Mouse (Mus musculus) kidney, postnatal 0 days (tissue): ENCODE measurements around the gene Cers2. TPM values are rescaled to one million over a fixed set of nuclear protein-coding genes. Genes with fewer than 3 reads are reported as not detected.

ENCODE experiments used
- ATAC-seq: fragments of 200-750 bp; cut with Nextera tagmentation; replicated peaks from 2 replicates; pipeline ENCODE4 v1.8.0; 2017; ENCODE audit warnings: low read depth, moderate number of reproducible peaks, moderate TSS enrichment, moderate library complexity; ENCODE audit not compliant: low FRiP score
- DNase-seq: peaks from one replicate; pipeline ENCODE4 v3.0.0-alpha.2; 2016; ENCODE audit warnings: low spot score
- H3K27ac ChIP-seq: fragments of 300-500 bp; sonication (generic); 2 replicates; pipeline ENCODE4 v1.5.1; 2014; ENCODE audit warnings: mild to moderate bottlenecking
- H3K27me3 ChIP-seq: fragments of 300-500 bp; sonication (generic); 2 replicates; pipeline ENCODE4 v1.6.1; 2014; ENCODE audit warnings: low read length, mixed read lengths; ENCODE audit not compliant: insufficient read depth
- H3K36me3 ChIP-seq: fragments of 300-500 bp; sonication (generic); 2 replicates; pipeline ENCODE4 v1.6.1; 2014; ENCODE audit warnings: low read length, mixed read lengths; ENCODE audit not compliant: insufficient read depth
- H3K4me1 ChIP-seq: fragments of 300-500 bp; sonication (generic); replicated peaks from 2 replicates; pipeline ENCODE4 v1.6.1; 2014; ENCODE audit warnings: antibody characterized with exemption, low read length, mixed read lengths; ENCODE audit not compliant: insufficient read depth
- H3K4me2 ChIP-seq: fragments of 300-500 bp; sonication (generic); 2 replicates; pipeline ENCODE4 v1.6.1; 2014; ENCODE audit warnings: mild to moderate bottlenecking, low read length, moderate library complexity, mixed read lengths
- H3K4me3 ChIP-seq: fragments of 300-500 bp; sonication (generic); replicated peaks from 2 replicates; pipeline ENCODE4 v1.5.1; 2014; ENCODE audit warnings: low read depth, low read length
- H3K9ac ChIP-seq: fragments of 300-500 bp; sonication (generic); 2 replicates; pipeline ENCODE4 v1.6.1; 2014; ENCODE audit warnings: low read depth, low read length
- H3K9me3 ChIP-seq: fragments of 300-500 bp; sonication (generic); replicated peaks from 2 replicates; pipeline ENCODE4 v1.6.1; 2016; ENCODE audit warnings: low read length, inconsistent platforms, mixed read lengths
- CTCF ChIP-seq: IDR thresholded peaks from 2 replicates; pipeline ENCODE4 v1.5.1; 2016; ENCODE audit warnings: antibody characterized with exemption, low read depth, mild to moderate bottlenecking, moderate library complexity
- WGBS: fragments of 180-500 bp; shearing (Covaris S2); extraction: QIAGEN DNeasy Blood & Tissue Kit; methylation state at CpG from one replicate; pipeline ENCODE4 v1.1.7; 2014; 5-methylcytosine and 5-hydroxymethylcytosine counted together
- polyA plus RNA-seq: library from polyadenylated mRNA; unstranded; fragments of >200 nt; fragmentation: Nextera tagmentation; extraction: Ambion mirVana; gene quantifications from 2 replicates; pipeline ENCODE4 v1.2.1, GENCODE M21; 2015

The Cers2 gene
- polyA plus RNA-seq = 172 and 186 TPM in 2 replicates

DNA sequence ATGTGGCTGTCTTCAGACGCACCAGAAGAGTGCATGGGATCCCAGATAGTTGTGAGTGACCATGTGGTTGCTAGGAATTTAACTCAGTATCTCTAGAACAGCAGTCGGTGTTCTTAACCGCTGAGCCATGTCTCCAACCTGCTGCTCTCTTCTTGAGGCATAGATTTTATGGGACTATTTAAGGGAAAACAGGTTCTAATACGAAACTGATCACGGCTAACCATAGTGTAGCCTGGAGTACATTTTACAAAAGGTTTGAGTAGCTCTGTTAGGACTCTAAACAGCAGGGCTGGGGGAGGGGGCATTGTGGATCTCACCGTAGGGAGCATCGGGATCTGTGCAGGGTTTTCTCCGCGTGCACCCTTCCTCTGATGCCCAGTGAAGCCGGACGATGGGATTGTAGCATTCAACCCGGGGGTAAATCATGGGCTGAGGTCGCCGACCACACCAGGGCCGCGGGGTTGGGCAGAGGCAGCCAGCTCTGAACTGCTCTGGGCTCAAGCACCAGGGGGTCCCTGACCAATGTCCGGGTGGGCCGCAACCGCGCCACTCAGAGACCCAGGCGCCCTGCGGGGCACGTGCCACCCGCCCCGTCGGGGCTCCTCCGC, at the start of gene Cers2:
Gene Cers2, plus strand, starts transcription at position 306 of the 608 bp plus-strand sequence.
- DNase-seq = peak; percentile 40
- peak within 1 kb of the TSS; percentile 83 for H3K4me3 ChIP-seq
- no peaks in the 10 kb centered on the region for H3K27me3 ChIP-seq
- ATAC-seq = no peak; the same call in 1 of the 2 replicates
- peak within 1 kb of the TSS; percentile 94 for H3K27ac ChIP-seq
- no peak for TF ChIP-seq CTCF
- H3K9me3 ChIP-seq = no peaks in the 10 kb centered on the region
- peak within 1 kb of the TSS; percentile 98 for H3K9ac ChIP-seq
- no peaks in the 10 kb centered on the region for H3K36me3 ChIP-seq
- WGBS = 4% methylated on average over 27 of the region's 27 CpGs
- H3K4me1 ChIP-seq = peaks cover 20% of the 10 kb centered on the region; the same call in 1 of the 2 replicates
- H3K4me2 ChIP-seq = peak within 1 kb of the TSS; percentile 64

DNA sequence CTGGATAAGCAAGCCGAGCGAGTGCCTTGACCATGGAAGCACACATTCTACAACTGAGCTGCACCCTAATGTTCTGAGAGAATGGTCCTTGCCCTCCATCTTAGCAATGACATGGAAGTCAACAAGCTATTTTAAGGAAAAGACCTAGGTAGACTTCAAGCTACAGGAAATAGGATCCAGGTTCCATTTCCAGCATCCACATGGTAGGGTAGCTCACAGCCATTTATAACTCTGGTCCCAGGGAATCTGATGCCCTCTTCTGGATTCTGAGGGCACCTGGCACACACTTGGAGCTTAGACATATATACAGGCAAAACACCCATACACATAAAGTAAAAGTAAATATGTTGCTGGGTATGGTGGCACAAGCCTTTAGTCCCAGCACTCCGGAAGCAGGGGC, 48.5 kb upstream of the Cers2 start:
- Histone ChIP-seq H3K9ac (no peak overlapping the region), H3K9me3 (no peaks in the 10 kb centered on the region), H3K4me2 (no peak overlapping the region), H3K36me3 (peaks cover 21% of the 10 kb centered on the region; the same call in 1 of the 2 replicates), H3K4me1 (no peaks in the 10 kb centered on the region), H3K4me3 (no peak overlapping the region), H3K27me3 (no peaks in the 10 kb centered on the region), H3K27ac (no peak overlapping the region)
- ATAC-seq = no peak
- no peak for DNase-seq
- 93% methylated on average over 3 of the region's 3 CpGs for WGBS
- no peak for TF ChIP-seq CTCF

DNA sequence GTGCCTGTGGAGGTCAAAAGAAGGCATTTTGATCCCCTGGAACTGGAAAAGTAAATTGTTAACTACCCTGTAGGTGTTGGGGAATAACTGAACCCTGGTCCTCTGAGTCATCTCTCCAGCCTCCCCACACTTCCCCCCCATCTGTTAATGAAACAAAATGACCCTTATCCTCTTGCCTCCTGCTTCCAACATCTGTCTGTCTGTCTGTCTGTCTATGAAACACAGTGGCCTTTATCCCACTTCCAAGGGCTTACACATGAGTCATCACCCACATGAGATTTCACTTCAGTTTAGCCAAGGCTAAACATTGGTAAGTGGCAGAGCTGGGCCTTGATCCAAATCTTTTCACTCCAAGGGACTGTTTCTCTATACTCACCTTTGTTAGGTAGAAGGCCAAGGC, 46.7 kb upstream of the Cers2 start:
- Histone ChIP-seq H3K9me3 (no peaks in the 10 kb centered on the region), H3K27ac (no peak overlapping the region), H3K9ac (no peak overlapping the region), H3K4me1 (no peaks in the 10 kb centered on the region), H3K27me3 (no peaks in the 10 kb centered on the region), H3K4me3 (no peak overlapping the region), H3K36me3 (0 out of 2 replicates have a peak, but pooled peaks cover 12% of the 10 kb centered on the region), H3K4me2 (no peak overlapping the region)
- ATAC-seq = peak; percentile 50
- no peak for TF ChIP-seq CTCF
- peak; percentile 21 for DNase-seq

DNA sequence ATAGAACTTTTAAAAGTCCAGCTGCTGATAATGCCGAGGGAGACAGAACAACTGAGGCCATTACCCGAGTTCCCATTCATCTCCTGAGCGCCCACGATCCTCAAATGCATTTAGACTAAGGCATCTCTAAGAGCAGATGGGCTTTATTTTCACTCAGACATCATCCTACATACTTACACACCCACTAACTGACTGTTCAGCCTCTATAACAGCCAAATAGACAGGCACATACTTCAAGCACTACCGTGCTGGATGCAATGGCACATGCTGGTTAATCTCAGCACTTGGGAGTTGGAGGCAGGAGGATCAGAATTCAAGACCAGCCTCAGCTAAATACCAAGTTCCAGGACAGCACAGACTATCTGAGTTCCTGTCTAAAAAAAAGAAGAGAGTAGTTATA, 44.8 kb upstream of the Cers2 start:
- 75% methylated on average over 5 of the region's 5 CpGs for WGBS
- Histone ChIP-seq H3K4me2 (no peak overlapping the region), H3K27ac (no peak overlapping the region; the same call in 1 of the 2 replicates), H3K36me3 (0 out of 2 replicates have a peak, but pooled peaks cover 7% of the 10 kb centered on the region), H3K9me3 (no peaks in the 10 kb centered on the region), H3K4me1 (no peaks in the 10 kb centered on the region), H3K4me3 (no peak overlapping the region), H3K9ac (no peak overlapping the region), H3K27me3 (no peaks in the 10 kb centered on the region)
- ATAC-seq = no peak
- no peak for TF ChIP-seq CTCF
- DNase-seq = no peak

DNA sequence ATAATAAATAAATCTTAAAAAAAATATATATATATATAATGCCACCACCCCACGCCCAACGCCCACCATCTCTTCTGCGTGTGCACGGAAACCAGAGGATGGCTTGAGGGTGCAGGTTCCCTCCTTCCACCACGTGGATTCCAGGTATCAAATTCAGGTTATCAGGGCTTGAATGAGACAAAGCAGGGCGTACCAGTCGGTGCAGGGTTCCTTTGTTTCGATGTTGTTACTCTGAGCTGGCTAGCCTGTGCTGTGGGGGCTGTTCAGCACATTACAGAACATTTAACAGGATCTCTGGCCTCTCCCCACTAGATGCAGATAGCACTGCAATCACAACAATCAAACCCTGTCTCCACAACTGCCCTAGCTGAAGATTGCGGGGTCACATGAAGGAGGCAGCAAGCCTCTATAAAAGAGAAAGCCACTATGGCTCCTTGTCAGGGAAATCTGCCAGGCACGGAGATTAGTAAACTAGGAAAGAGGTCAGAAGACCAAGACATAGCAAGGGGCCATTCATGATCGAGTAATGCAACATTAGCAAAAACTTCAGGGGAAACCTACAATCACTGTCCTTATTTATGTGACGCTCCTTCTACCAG, 43.7 kb upstream of the Cers2 start:
- Histone ChIP-seq H3K27me3 (no peaks in the 10 kb centered on the region), H3K4me2 (no peak overlapping the region), H3K4me3 (no peak overlapping the region), H3K9ac (no peak overlapping the region), H3K4me1 (no peaks in the 10 kb centered on the region), H3K27ac (no peak overlapping the region), H3K36me3 (0 out of 2 replicates have a peak, but pooled peaks cover 3% of the 10 kb centered on the region), H3K9me3 (no peaks in the 10 kb centered on the region)
- WGBS = 83% methylated on average over 12 of the region's 12 CpGs
- no peak for DNase-seq
- TF ChIP-seq CTCF = no peak
- no peak for ATAC-seq

DNA sequence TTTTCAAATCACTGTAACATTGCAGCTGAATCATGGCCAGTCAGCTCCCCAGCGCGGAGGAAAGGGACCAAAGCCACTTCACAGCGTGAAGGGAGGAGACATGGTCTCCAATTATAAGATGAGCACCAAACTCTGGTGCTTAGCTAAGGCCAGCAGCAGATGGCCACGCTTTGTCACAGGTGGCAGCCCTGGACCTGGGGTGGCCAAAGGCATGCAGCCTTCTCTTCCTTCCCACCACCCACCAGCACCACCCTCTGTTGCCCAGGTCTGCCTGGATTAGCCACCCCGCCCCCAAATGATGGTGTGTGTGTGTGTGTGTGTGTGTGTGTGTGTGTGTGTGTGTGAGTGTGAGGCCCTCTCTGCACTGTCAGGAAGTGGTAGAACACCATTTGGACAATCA, 41.1 kb upstream of the Cers2 start:
- WGBS = 87% methylated on average over 5 of the region's 5 CpGs
- Histone ChIP-seq H3K27me3 (no peaks in the 10 kb centered on the region), H3K4me3 (no peak overlapping the region), H3K9ac (no peak overlapping the region), H3K36me3 (no peaks in the 10 kb centered on the region), H3K9me3 (no peaks in the 10 kb centered on the region), H3K27ac (no peak overlapping the region), H3K4me2 (no peak overlapping the region), H3K4me1 (no peaks in the 10 kb centered on the region)
- TF ChIP-seq CTCF = no peak
- ATAC-seq (no peak), DNase-seq (no peak)
